Mouse (Mus musculus): Measurements from ENCODE around the gene Ndufs7. TPM values are rescaled to one million over a fixed set of nuclear protein-coding genes. Genes with fewer than 3 reads are reported as not detected.

Gene Ndufs7
- polyA plus RNA-seq, 1 experiment from 2014 or later: 370 TPM

GRCm38 (mm10) chr10:80292251-80293146 lies 43.6 kb downstream of the Ndufs7 start, which contains the start of gene Rps15:
TSS of gene Rps15 (plus strand) at chr10:80292453.
- H3K9ac ChIP-seq (ENCODE audit: low read depth, low read length): peak within 1 kb of the TSS; percentile 99
- peak within 1 kb of the TSS; percentile 94 for H3K27ac ChIP-seq (replicated peaks; ENCODE audit: low read depth, low read length)
- no peaks in the 10 kb centered on the region; the same call in 1 of the 2 replicates for H3K27me3 ChIP-seq (replicated peaks; ENCODE audit: control insufficient read depth, insufficient read depth, low read length)
- WGBS: under 1% methylated on average over 54 of the region's 72 CpGs
- peak; percentile 87 for ATAC-seq (ENCODE audit: low read depth)
- H3K4me1 ChIP-seq (ENCODE audit: control insufficient read depth, insufficient read depth, low read length): 0 out of 2 replicates have a peak, but pooled peaks cover 4% of the 10 kb centered on the region
- DNase-seq (ENCODE audit: low spot score): peak; percentile 98
- H3K4me2 ChIP-seq (ENCODE audit: low read depth, low read length): peak within 1 kb of the TSS; percentile 98
- H3K9me3 ChIP-seq (ENCODE audit: control insufficient read depth, low read length): no peaks in the 10 kb centered on the region
- H3K4me3 ChIP-seq (ENCODE audit: low read depth, low read length): peak within 1 kb of the TSS; percentile 97
- H3K36me3 ChIP-seq (ENCODE audit: control insufficient read depth, insufficient read depth, low read length): peaks cover 36% of the 10 kb centered on the region

- H3K9ac ChIP-seq (ENCODE audit: low read depth, low read length): peak overlapping the region; percentile 99
- no peaks in the 10 kb centered on the region for H3K9me3 ChIP-seq (ENCODE audit: control insufficient read depth, low read length)
- peaks cover 3% of the 10 kb centered on the region for H3K27me3 ChIP-seq (replicated peaks; ENCODE audit: control insufficient read depth, insufficient read depth, low read length)
- 0 out of 2 replicates have a peak, but pooled peaks cover 4% of the 10 kb centered on the region for H3K4me1 ChIP-seq (ENCODE audit: control insufficient read depth, insufficient read depth, low read length)
- peak overlapping the region; percentile 97 for H3K4me3 ChIP-seq (ENCODE audit: low read depth, low read length)
- peaks cover 28% of the 10 kb centered on the region for H3K36me3 ChIP-seq (ENCODE audit: control insufficient read depth, insufficient read depth, low read length)
- 24% methylated on average over 14 of the region's 14 CpGs for WGBS
- no peak for ATAC-seq (ENCODE audit: low read depth)
- H3K4me2 ChIP-seq (ENCODE audit: low read depth, low read length): peak overlapping the region; percentile 98
- peak overlapping the region; percentile 94 for H3K27ac ChIP-seq (replicated peaks; ENCODE audit: low read depth, low read length)
- no peak for DNase-seq (ENCODE audit: low spot score)
These were observed 44.4 kb downstream of the Ndufs7 start for GRCm38 (mm10) chr10:80293325-80293724.

GRCm38 (mm10) chr10:80294311-80294710 lies 45.4 kb downstream of the Ndufs7 start:
- H3K9ac ChIP-seq (ENCODE audit: low read depth, low read length): no peak overlapping the region
- H3K4me3 ChIP-seq (ENCODE audit: low read depth, low read length): no peak overlapping the region
- DNase-seq (ENCODE audit: low spot score) (no peak), ATAC-seq (ENCODE audit: low read depth) (no peak)
- H3K27ac ChIP-seq (replicated peaks; ENCODE audit: low read depth, low read length): no peak overlapping the region
- H3K4me1 ChIP-seq (ENCODE audit: control insufficient read depth, insufficient read depth, low read length): 0 out of 2 replicates have a peak, but pooled peaks cover 4% of the 10 kb centered on the region
- no peak overlapping the region for H3K4me2 ChIP-seq (ENCODE audit: low read depth, low read length)
- peaks cover 13% of the 10 kb centered on the region for H3K27me3 ChIP-seq (replicated peaks; ENCODE audit: control insufficient read depth, insufficient read depth, low read length)
- no peaks in the 10 kb centered on the region for H3K9me3 ChIP-seq (ENCODE audit: control insufficient read depth, low read length)
- 62% methylated on average over 4 of the region's 4 CpGs for WGBS
- peaks cover 22% of the 10 kb centered on the region for H3K36me3 ChIP-seq (ENCODE audit: control insufficient read depth, insufficient read depth, low read length)

GRCm38 (mm10) chr10:80294788-80295303 lies 45.9 kb downstream of the Ndufs7 start:
- no peak for DNase-seq (ENCODE audit: low spot score)
- H3K27ac ChIP-seq (replicated peaks; ENCODE audit: low read depth, low read length): no peak overlapping the region

GRCm38 (mm10) chr10:80295618-80296425 lies 46.9 kb downstream of the Ndufs7 start, which contains the start of gene Apc2:
TSS of gene Apc2 (plus strand) at chr10:80295977.
- 0 out of 2 replicates have a peak, but pooled peaks cover 4% of the 10 kb centered on the region for H3K4me1 ChIP-seq (ENCODE audit: control insufficient read depth, insufficient read depth, low read length)
- no peaks in the 10 kb centered on the region for H3K9me3 ChIP-seq (ENCODE audit: control insufficient read depth, low read length)
- H3K27ac ChIP-seq (replicated peaks; ENCODE audit: low read depth, low read length): peak within 1 kb of the TSS; percentile 64
- DNase-seq (ENCODE audit: low spot score) (peak; percentile 81), ATAC-seq (ENCODE audit: low read depth) (peak; percentile 56)
- peaks cover 28% of the 10 kb centered on the region for H3K27me3 ChIP-seq (replicated peaks; ENCODE audit: control insufficient read depth, insufficient read depth, low read length)
- peaks cover 22% of the 10 kb centered on the region for H3K36me3 ChIP-seq (ENCODE audit: control insufficient read depth, insufficient read depth, low read length)
- H3K4me3 ChIP-seq (ENCODE audit: low read depth, low read length): peak within 1 kb of the TSS; percentile 41
- H3K9ac ChIP-seq (ENCODE audit: low read depth, low read length): peak within 1 kb of the TSS; percentile 55
- H3K4me2 ChIP-seq (ENCODE audit: low read depth, low read length): peak within 1 kb of the TSS; percentile 66
- WGBS: 2% methylated on average over 25 of the region's 26 CpGs

More at GRCm38 (mm10) chr10:80294788-80295303, 45.9 kb downstream of the Ndufs7 start:
- Histone ChIP-seq H3K4me1 (ENCODE audit: control insufficient read depth, insufficient read depth, low read length) (0 out of 2 replicates have a peak, but pooled peaks cover 4% of the 10 kb centered on the region), H3K27me3 (replicated peaks; ENCODE audit: control insufficient read depth, insufficient read depth, low read length) (peaks cover 18% of the 10 kb centered on the region), H3K4me2 (ENCODE audit: low read depth, low read length) (no peak overlapping the region), H3K4me3 (ENCODE audit: low read depth, low read length) (no peak overlapping the region), H3K36me3 (ENCODE audit: control insufficient read depth, insufficient read depth, low read length) (peaks cover 22% of the 10 kb centered on the region), H3K9me3 (ENCODE audit: control insufficient read depth, low read length) (no peaks in the 10 kb centered on the region), H3K9ac (ENCODE audit: low read depth, low read length) (no peak overlapping the region)
- ATAC-seq (ENCODE audit: low read depth): no peak
- 42% methylated on average over 7 of the region's 7 CpGs for WGBS

GRCm38 (mm10) chr10:80296824-80297223 lies 47.9 kb downstream of the Ndufs7 start:
- H3K4me3 ChIP-seq (ENCODE audit: low read depth, low read length): 0 out of 2 replicates have a peak overlapping the region, but pooled peaks have one; percentile 41
- 0 out of 2 replicates have a peak, but pooled peaks cover 4% of the 10 kb centered on the region for H3K4me1 ChIP-seq (ENCODE audit: control insufficient read depth, insufficient read depth, low read length)
- no peak for ATAC-seq (ENCODE audit: low read depth)
- peaks cover 22% of the 10 kb centered on the region for H3K36me3 ChIP-seq (ENCODE audit: control insufficient read depth, insufficient read depth, low read length)
- 63% methylated on average over 5 of the region's 5 CpGs for WGBS
- peaks cover 38% of the 10 kb centered on the region for H3K27me3 ChIP-seq (replicated peaks; ENCODE audit: control insufficient read depth, insufficient read depth, low read length)
- peak overlapping the region; percentile 66 for H3K4me2 ChIP-seq (ENCODE audit: low read depth, low read length)
- H3K9ac ChIP-seq (ENCODE audit: low read depth, low read length): peak overlapping the region; percentile 55; the same call in 1 of the 2 replicates
- H3K27ac ChIP-seq (replicated peaks; ENCODE audit: low read depth, low read length): no peak overlapping the region; the same call in 1 of the 2 replicates
- DNase-seq (ENCODE audit: low spot score): no peak
- H3K9me3 ChIP-seq (ENCODE audit: control insufficient read depth, low read length): no peaks in the 10 kb centered on the region

GRCm38 (mm10) chr10:80297526-80298133 lies 48.7 kb downstream of the Ndufs7 start:
- 0 out of 2 replicates have a peak, but pooled peaks cover 4% of the 10 kb centered on the region for H3K4me1 ChIP-seq (ENCODE audit: control insufficient read depth, insufficient read depth, low read length)
- no peaks in the 10 kb centered on the region for H3K9me3 ChIP-seq (ENCODE audit: control insufficient read depth, low read length)
- DNase-seq (ENCODE audit: low spot score) (no peak), ATAC-seq (ENCODE audit: low read depth) (no peak)
- no peak overlapping the region for H3K27ac ChIP-seq (replicated peaks; ENCODE audit: low read depth, low read length)
- peaks cover 43% of the 10 kb centered on the region for H3K27me3 ChIP-seq (replicated peaks; ENCODE audit: control insufficient read depth, insufficient read depth, low read length)
- H3K9ac ChIP-seq (ENCODE audit: low read depth, low read length): peak overlapping the region; percentile 25; the same call in 1 of the 2 replicates
- no peak overlapping the region for H3K4me2 ChIP-seq (ENCODE audit: low read depth, low read length)
- peaks cover 22% of the 10 kb centered on the region for H3K36me3 ChIP-seq (ENCODE audit: control insufficient read depth, insufficient read depth, low read length)
- H3K4me3 ChIP-seq (ENCODE audit: low read depth, low read length): no peak overlapping the region
- 69% methylated on average over 8 of the region's 8 CpGs for WGBS

Measured in embryonic facial prominence, embryonic 14.5 days (tissue).